Mouse (Mus musculus): ENCODE measurements around the gene Fam178b.
"Not testable (repeated sequence)": the region's sequence is repeated elsewhere in the genome, so short reads cannot be mapped to it uniquely, and the experiment has no call there.

Gene Fam178b

GRCm38 (mm10) chr1:36631391-36631790 is 51.6 kb downstream of the Fam178b start:
- DNase-seq (ENCODE audit: low read depth in 1 of 2, low spot score in 2 of 2): no peak

GRCm38 (mm10) chr1:36630053-36630739 is 52.8 kb downstream of the Fam178b start:
- DNase-seq (ENCODE audit: low read depth in 1 of 2, low spot score in 2 of 2): no peak

GRCm38 (mm10) chr1:36628585-36628984 is 54.4 kb downstream of the Fam178b start:
- DNase-seq (ENCODE audit: low read depth in 1 of 2, low spot score in 2 of 2): no peak

- DNase-seq (ENCODE audit: low read depth in 1 of 2, low spot score in 2 of 2): no peak
Measured at GRCm38 (mm10) chr1:36625442-36625841, 57.5 kb downstream of the Fam178b start.

GRCm38 (mm10) chr1:36615958-36616357 is 67.0 kb downstream of the Fam178b start:
- DNase-seq (ENCODE audit: low read depth in 1 of 2, low spot score in 2 of 2): not testable (repeated sequence)

GRCm38 (mm10) chr1:36615188-36615587 is 67.8 kb downstream of the Fam178b start:
- no peak for DNase-seq (ENCODE audit: low read depth in 1 of 2, low spot score in 2 of 2)

- DNase-seq (ENCODE audit: low read depth in 1 of 2, low spot score in 2 of 2): no peak
Measured at GRCm38 (mm10) chr1:36614584-36614983, 68.4 kb downstream of the Fam178b start.

- no peak for DNase-seq (ENCODE audit: low read depth in 1 of 2, low spot score in 2 of 2)
Measured at GRCm38 (mm10) chr1:36613374-36613895, 69.5 kb downstream of the Fam178b start.

- DNase-seq (ENCODE audit: low read depth in 1 of 2, low spot score in 2 of 2): no peak
Measured at GRCm38 (mm10) chr1:36612362-36612761, 70.6 kb downstream of the Fam178b start.

- DNase-seq (ENCODE audit: low read depth in 1 of 2, low spot score in 2 of 2): no peak
Measured at GRCm38 (mm10) chr1:36611449-36612123, 71.4 kb downstream of the Fam178b start.

- DNase-seq (ENCODE audit: low read depth in 1 of 2, low spot score in 2 of 2): no peak
Measured at GRCm38 (mm10) chr1:36608211-36608610, 74.8 kb downstream of the Fam178b start.

GRCm38 (mm10) chr1:36606951-36607350 is 76.0 kb downstream of the Fam178b start:
- DNase-seq (ENCODE audit: low read depth in 1 of 2, low spot score in 2 of 2): no peak

GRCm38 (mm10) chr1:36604254-36605156 is 78.5 kb downstream of the Fam178b start:
- no peak for DNase-seq (ENCODE audit: low read depth in 1 of 2, low spot score in 2 of 2)

GRCm38 (mm10) chr1:36603361-36603760 is 79.6 kb downstream of the Fam178b start:
- DNase-seq (ENCODE audit: low read depth in 1 of 2, low spot score in 2 of 2): no peak

GRCm38 (mm10) chr1:36602271-36602670 is 80.7 kb downstream of the Fam178b start:
- no peak for DNase-seq (ENCODE audit: low read depth in 1 of 2, low spot score in 2 of 2)

- DNase-seq (ENCODE audit: low read depth in 1 of 2, low spot score in 2 of 2): no peak
Measured at GRCm38 (mm10) chr1:36598411-36598810, 84.6 kb downstream of the Fam178b start.

GRCm38 (mm10) chr1:36596114-36596513 is 86.9 kb downstream of the Fam178b start:
- DNase-seq (ENCODE audit: low read depth in 1 of 2, low spot score in 2 of 2): no peak

- DNase-seq (ENCODE audit: low read depth in 1 of 2, low spot score in 2 of 2): no peak
Measured at GRCm38 (mm10) chr1:36595167-36595931, 87.6 kb downstream of the Fam178b start.

GRCm38 (mm10) chr1:36593099-36593498 is 89.9 kb downstream of the Fam178b start:
- no peak for DNase-seq (ENCODE audit: low read depth in 1 of 2, low spot score in 2 of 2)

- DNase-seq (ENCODE audit: low read depth in 1 of 2, low spot score in 2 of 2): no peak
Measured at GRCm38 (mm10) chr1:36591408-36591807, 91.6 kb downstream of the Fam178b start.

- no peak for DNase-seq (ENCODE audit: low read depth in 1 of 2, low spot score in 2 of 2)
Measured at GRCm38 (mm10) chr1:36590664-36591063, 92.3 kb downstream of the Fam178b start.
